Mouse (Mus musculus): ENCODE results near the gene Polr3b.
A peak's percentile ranks its signal among the peaks of the same experiment; 100 is the strongest.

Gene Polr3b

GRCm38 (mm10) chr10:84711940-84712339 is 89.8 kb downstream of the Polr3b start:
- DNase-seq: no peak

- DNase-seq: no peak
Observed at GRCm38 (mm10) chr10:84712532-84712931, 90.4 kb downstream of the Polr3b start.

GRCm38 (mm10) chr10:84713043-84713442 is 91.0 kb downstream of the Polr3b start:
- DNase-seq: no peak

GRCm38 (mm10) chr10:84715639-84716038 is 93.5 kb downstream of the Polr3b start:
- peak in 1 of 2 experiments; percentile 10 for DNase-seq

GRCm38 (mm10) chr10:84716581-84716980 is 94.5 kb downstream of the Polr3b start:
- DNase-seq: no peak

- DNase-seq: no peak
Observed at GRCm38 (mm10) chr10:84722711-84723110, 100.6 kb downstream of the Polr3b start.

- DNase-seq: no peak
Observed at GRCm38 (mm10) chr10:84727005-84727404, 104.9 kb downstream of the Polr3b start.

GRCm38 (mm10) chr10:84727760-84728159 is 105.7 kb downstream of the Polr3b start:
- no peak for DNase-seq

- DNase-seq: no peak
Observed at GRCm38 (mm10) chr10:84730078-84730477, 108.0 kb downstream of the Polr3b start.

- no peak for DNase-seq
Observed at GRCm38 (mm10) chr10:84730956-84731355, 108.9 kb downstream of the Polr3b start.

- no peak for DNase-seq
Observed at GRCm38 (mm10) chr10:84733511-84733910, 111.4 kb downstream of the Polr3b start.

GRCm38 (mm10) chr10:84754851-84755785 is 133.0 kb downstream of the Polr3b start:
- DNase-seq: peak; percentile 37 to 45

GRCm38 (mm10) chr10:84755786-84756203 is 133.7 kb downstream of the Polr3b start, which contains the start of gene Rfx4:
Gene Rfx4, plus strand, starts transcription at chr10:84756062.
- DNase-seq: peak in 1 of 2 experiments; percentile 19

GRCm38 (mm10) chr10:84756435-84757095 is 134.5 kb downstream of the Polr3b start:
- DNase-seq: no peak

GRCm38 (mm10) chr10:84757426-84758199 is 135.5 kb downstream of the Polr3b start:
- DNase-seq: peak in 1 of 2 experiments; percentile 12

GRCm38 (mm10) chr10:84758200-84758468 is 136.0 kb downstream of the Polr3b start:
- no peak for DNase-seq

- DNase-seq: peak in 1 of 2 experiments; percentile 23
Observed at GRCm38 (mm10) chr10:84758483-84759431, 136.7 kb downstream of the Polr3b start.

GRCm38 (mm10) chr10:84759511-84760117 is 137.5 kb downstream of the Polr3b start:
- peak in 1 of 2 experiments; percentile 11 for DNase-seq

GRCm38 (mm10) chr10:84760118-84761111 is 138.3 kb downstream of the Polr3b start:
- peak; percentile 12 to 14 for DNase-seq

- peak in 1 of 2 experiments; percentile 5 for DNase-seq
Observed at GRCm38 (mm10) chr10:84768766-84769165, 146.7 kb downstream of the Polr3b start.
